Comparison of ENCODE assay signal across 8 mouse cellular contexts in genomic region chr15:96698658-96699448, GRCm38 (mm10). TPM values are rescaled to one million over a fixed set of nuclear protein-coding genes. Genes with fewer than 3 reads are reported as not detected.
DNase-seq lines count a peak whose midpoint lies in the region; ATAC-seq and TF ChIP-seq lines count a peak whose summit lies in the region.

No protein-coding gene starts in this region.

- H3K4me3 ChIP-seq in embryonic facial prominence, embryonic 12.5 days: peak overlapping the region; percentile 91
- peak overlapping the region; percentile 87 for H3K4me3 ChIP-seq in limb, embryonic 12.5 days (replicated peaks)
- H3K4me3 ChIP-seq in midbrain, embryonic 13.5 days (replicated peaks): peak overlapping the region; percentile 89
- peak overlapping the region; percentile 73 for H3K4me3 ChIP-seq in small intestine, adult 2 months (ENCODE audit: low read depth, low read length)

- H3K9ac ChIP-seq in embryonic facial prominence, embryonic 12.5 days: peak overlapping the region; percentile 99
- peak overlapping the region; percentile 100 for H3K9ac ChIP-seq in limb, embryonic 12.5 days (replicated peaks)
- H3K9ac ChIP-seq in midbrain, embryonic 13.5 days (replicated peaks): peak overlapping the region; percentile 99

- peaks cover 27% of the 10 kb centered on the region for H3K36me3 ChIP-seq in embryonic facial prominence, embryonic 12.5 days
- H3K36me3 ChIP-seq in limb, embryonic 12.5 days: peaks cover 45% of the 10 kb centered on the region
- peaks cover 34% of the 10 kb centered on the region for H3K36me3 ChIP-seq in midbrain, embryonic 13.5 days
- peaks cover 26% of the 10 kb centered on the region for H3K36me3 ChIP-seq in small intestine, adult 2 months (ENCODE audit: control insufficient read depth, insufficient read depth, low read length)

- DNase-seq in 3T3-L1 (ENCODE audit: low read depth, low spot score): peak; percentile 79
- peak; percentile 75 to 76 for DNase-seq in adrenal gland, postnatal 4 days (ENCODE audit: low spot score in 2 of 2)
- DNase-seq in heart, adult 18-20 months: peak; percentile 91
- peak; percentile 89 for DNase-seq in kidney, adult 18-20 months

- no peaks in the 10 kb centered on the region for H3K27me3 ChIP-seq in embryonic facial prominence, embryonic 12.5 days
- H3K27me3 ChIP-seq in limb, embryonic 12.5 days: no peaks in the 10 kb centered on the region
- 0 out of 2 replicates have a peak, but pooled peaks cover 3% of the 10 kb centered on the region for H3K27me3 ChIP-seq in midbrain, embryonic 13.5 days
- no peaks in the 10 kb centered on the region for H3K27me3 ChIP-seq in small intestine, adult 2 months (ENCODE audit: control insufficient read depth, insufficient read depth, low read length)

- ATAC-seq in embryonic facial prominence, embryonic 12.5 days (ENCODE audit: insufficient number of reproducible peaks, insufficient read depth, low FRiP score, low TSS enrichment): peak; percentile 72
- ATAC-seq in limb, embryonic 12.5 days (ENCODE audit: insufficient number of reproducible peaks, insufficient read depth, low FRiP score, low TSS enrichment, low read depth): peak; percentile 73
- ATAC-seq in midbrain, embryonic 13.5 days: peak; percentile 83

- H3K9me3 ChIP-seq in embryonic facial prominence, embryonic 12.5 days: no peaks in the 10 kb centered on the region
- H3K9me3 ChIP-seq in limb, embryonic 12.5 days: no peaks in the 10 kb centered on the region
- H3K9me3 ChIP-seq in midbrain, embryonic 13.5 days: no peaks in the 10 kb centered on the region

- TF ChIP-seq POLR2A in small intestine, adult 2 months (IDR thresholded peaks at IDR 0.05; ENCODE audit: low read depth, low read length): peak; percentile 69

- peaks cover 31% of the 10 kb centered on the region for H3K4me1 ChIP-seq in embryonic facial prominence, embryonic 12.5 days
- peaks cover 36% of the 10 kb centered on the region for H3K4me1 ChIP-seq in limb, embryonic 12.5 days (replicated peaks)
- peaks cover 49% of the 10 kb centered on the region for H3K4me1 ChIP-seq in midbrain, embryonic 13.5 days (replicated peaks)
- H3K4me1 ChIP-seq in small intestine, adult 2 months (ENCODE audit: control insufficient read depth, insufficient read depth, insufficient read length, low read length): peaks cover 9% of the 10 kb centered on the region; the same call in 1 of the 2 replicates

- 1% methylated on average over 97 of the region's 101 CpGs for WGBS in embryonic facial prominence, embryonic 12.5 days
- under 1% methylated on average over 87 of the region's 101 CpGs for WGBS in limb, embryonic 12.5 days
- under 1% methylated on average over 86 of the region's 101 CpGs for WGBS in midbrain, embryonic 13.5 days
- WGBS in small intestine, adult 2 months: under 1% methylated on average over 99 of the region's 101 CpGs

- TF ChIP-seq CTCF in small intestine, adult 2 months (IDR thresholded peaks at IDR 0.05; ENCODE audit: extremely low read depth, insufficient read length, insufficient replicate concordance, low read depth, low read length): no peak

- peak overlapping the region; percentile 99 for H3K27ac ChIP-seq in embryonic facial prominence, embryonic 12.5 days
- H3K27ac ChIP-seq in limb, embryonic 12.5 days: peak overlapping the region; percentile 99
- peak overlapping the region; percentile 100 for H3K27ac ChIP-seq in midbrain, embryonic 13.5 days
- H3K27ac ChIP-seq in small intestine, adult 2 months (ENCODE audit: insufficient read depth, low read depth, low read length): peak overlapping the region; percentile 84

- peak overlapping the region; percentile 61 for H3K4me2 ChIP-seq in embryonic facial prominence, embryonic 12.5 days (replicated peaks)
- H3K4me2 ChIP-seq in limb, embryonic 12.5 days: peak overlapping the region; percentile 78
- H3K4me2 ChIP-seq in midbrain, embryonic 13.5 days (replicated peaks): peak overlapping the region; percentile 76

RNA-seq across cellular contexts. Expression of gene Slc38a2, which starts 0.7 kb away (rescaled TPM):
- total RNA-seq in adrenal gland, postnatal 4 days (2021): 100 to 1,000 TPM; 121 to 123 TPM
- polyA plus RNA-seq in embryonic facial prominence, embryonic 12.5 days (2016; fragmentation: Nextera tagmentation; extraction: Ambion mirVana): 175 and 179 TPM in 2 replicates
- total RNA-seq in heart, adult 18-20 months (2021): 100 to 1,000 TPM; 194 to 206 TPM
- polyA plus RNA-seq in limb, embryonic 12.5 days (2016; fragmentation: Nextera tagmentation; extraction: Ambion mirVana): 210 and 217 TPM in 2 replicates
- polyA plus RNA-seq in midbrain, embryonic 13.5 days (2015; fragmentation: Nextera tagmentation; extraction: Ambion mirVana): 149 and 152 TPM in 2 replicates
- polyA plus RNA-seq in small intestine, adult 2 months (2012; rRNA removed): 10.3 and 13.9 TPM in 2 replicates

RNA-seq across cellular contexts. Expression of gene Slc38a1, which starts 56.1 kb away (rescaled TPM):
- 10 to 100 TPM; 58.0 to 64.5 TPM for total RNA-seq in adrenal gland, postnatal 4 days (2021)
- 89.6 and 93.6 TPM in 2 replicates for polyA plus RNA-seq in embryonic facial prominence, embryonic 12.5 days (2016; fragmentation: Nextera tagmentation; extraction: Ambion mirVana)
- 10 to 100 TPM in 1 of 2 experiments, 1 to 10 TPM in 1; 5.9 to 13.3 TPM for total RNA-seq in heart, adult 18-20 months (2021)
- 121 and 152 TPM in 2 replicates for polyA plus RNA-seq in limb, embryonic 12.5 days (2016; fragmentation: Nextera tagmentation; extraction: Ambion mirVana)
- polyA plus RNA-seq in midbrain, embryonic 13.5 days (2015; fragmentation: Nextera tagmentation; extraction: Ambion mirVana): 156 and 159 TPM in 2 replicates
- 6.6 and 15.0 TPM in 2 replicates for polyA plus RNA-seq in small intestine, adult 2 months (2012; rRNA removed)

Comparison
In these comparisons a context has a peak if more than half of its experiments do, and no peak if none do; other contexts are left out.
1. Peak in every context shown above with its lines: DNase-seq, ATAC-seq, H3K4me3 ChIP-seq and H3K27ac ChIP-seq.
2. RNA of gene Slc38a2, which starts 0.7 kb away (polyA plus RNA-seq): 210 to 217 TPM in limb, embryonic 12.5 days, 175 to 179 TPM in embryonic facial prominence, embryonic 12.5 days and 149 to 152 TPM in midbrain, embryonic 13.5 days; 10.3 to 13.9 TPM in small intestine, adult 2 months; every median in the first group is over 10 times any median in the second.